Mouse (Mus musculus) leukemia stem cell, adult 10-12 weeks (primary cell): Measurements from ENCODE around the gene Zfp59. TPM values are rescaled to one million over a fixed set of nuclear protein-coding genes. Genes with fewer than 3 reads are reported as not detected.

Experiments
- polyA plus RNA-seq: library from polyadenylated mRNA; stranded (reverse); fragments of >175 nt; gene quantifications from 2 replicates; pipeline ENCODE4 v1.2.3, GENCODE M21; 2012; ENCODE audit warnings: low replicate concordance

Zfp59 gene
- polyA plus RNA-seq, result 0.15 TPM in 1 of 2 replicates, not detected in the other

DNA sequence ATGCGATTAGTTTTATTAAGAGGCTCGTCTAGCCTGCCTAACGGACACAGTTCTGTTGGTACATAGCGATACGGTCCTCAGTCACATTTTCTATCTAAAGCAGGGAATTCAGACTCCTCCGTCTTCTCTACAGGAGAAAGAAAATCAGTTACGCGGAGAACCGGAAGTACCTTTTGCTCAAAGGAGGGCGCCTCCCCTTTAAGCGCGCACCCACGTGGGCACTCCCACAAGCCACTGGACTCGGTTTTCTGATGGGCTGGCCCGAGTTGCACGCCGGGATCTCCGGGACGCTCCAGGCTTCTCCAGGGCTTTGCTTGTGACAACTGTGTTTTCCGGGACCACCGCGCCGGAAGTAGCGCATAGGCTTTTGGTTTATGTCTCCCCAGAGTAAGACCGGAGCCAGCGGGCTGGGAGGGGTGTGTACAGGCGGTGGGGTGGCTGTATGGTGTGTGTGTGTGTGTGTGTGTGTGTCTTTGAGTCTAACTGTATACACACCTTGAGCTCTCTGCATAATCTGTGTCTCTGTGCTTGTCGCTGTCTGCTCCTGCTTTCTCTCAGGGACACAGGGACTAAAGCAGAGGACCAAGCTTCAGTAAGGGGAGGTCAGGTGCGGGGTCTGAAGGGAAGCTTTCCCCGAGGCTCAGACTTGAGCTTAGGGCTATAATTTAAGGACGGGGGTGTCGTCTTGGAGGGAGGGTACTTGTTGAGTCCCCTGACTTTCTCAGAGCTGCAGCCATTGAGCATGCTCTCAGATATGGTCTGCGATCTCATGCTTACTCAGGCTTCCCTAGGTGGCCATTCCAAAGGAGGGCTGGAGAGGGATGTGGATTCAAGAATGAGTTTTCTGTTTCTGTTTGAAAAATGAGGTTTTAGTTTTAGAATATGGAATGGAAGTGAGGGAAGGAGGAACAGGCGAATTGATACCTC, at the start of gene Zfp59:
TSS of gene Zfp59 (plus strand) at position 285 of the 927 bp plus-strand sequence.

DNA sequence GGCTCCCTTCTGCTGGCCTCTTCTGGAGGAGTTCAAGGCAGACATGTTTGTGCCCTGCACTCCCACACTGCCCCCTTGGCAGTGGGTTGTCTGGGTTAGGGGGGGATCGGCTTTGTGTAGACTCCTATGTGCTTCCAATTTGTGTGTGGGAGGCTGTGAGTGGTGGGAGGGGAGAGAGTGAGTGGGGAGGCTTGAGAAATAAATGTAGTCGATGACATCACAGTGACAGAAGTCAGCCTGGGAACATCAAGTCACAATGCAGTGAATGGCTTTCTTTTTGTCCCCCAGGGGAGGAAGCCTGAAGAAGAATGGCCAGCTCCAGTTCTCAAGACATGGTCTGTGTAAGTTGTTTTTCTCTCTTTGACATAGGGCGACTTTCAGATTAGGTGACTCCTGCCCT, 31.5 kb upstream of the Zfp59 start, which contains the start of gene Zfp626:
TSS of gene Zfp626 (plus strand) at position 301 of the 400 bp plus-strand sequence.

DNA sequence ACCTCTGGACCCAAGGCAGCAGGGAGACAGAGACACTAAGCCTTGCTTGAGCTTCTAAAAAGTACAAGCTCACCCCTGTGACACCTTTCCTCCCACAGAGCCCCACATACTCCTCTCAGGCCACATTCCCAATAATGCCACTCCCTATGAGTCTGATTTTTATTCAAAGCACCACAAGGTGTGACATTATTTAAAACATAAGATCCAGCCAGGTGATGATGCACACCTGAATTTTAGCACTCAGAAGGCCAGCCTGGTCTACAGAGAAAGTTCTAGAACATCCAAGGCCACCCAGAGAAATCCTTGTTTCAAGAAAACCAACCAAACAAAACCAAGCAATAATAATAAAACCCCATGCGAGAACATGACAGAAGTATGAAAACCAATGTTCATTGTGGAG, 18.8 kb downstream of the Zfp59 start, which contains the start of gene Zfp607a:
TSS of gene Zfp607a (plus strand) at position 301 of the 400 bp plus-strand sequence.

Other genes starting within 250 kb of the Zfp59 start
- gene Akt2, start 247.1 kb upstream of the Zfp59 start, polyA plus RNA-seq, result 47.9 and 84.4 TPM in 2 replicates
- gene Ttc9b, start 184.7 kb upstream of the Zfp59 start, polyA plus RNA-seq, result not detected in 2 replicates
- gene Map3k10, start 164.0 kb upstream of the Zfp59 start, polyA plus RNA-seq, result 29.5 and 45.0 TPM in 2 replicates
- not detected in 2 replicates for gene Zfp607b, start 149.3 kb upstream of the Zfp59 start, polyA plus RNA-seq
- gene Zfp60, start 107.2 kb upstream of the Zfp59 start, polyA plus RNA-seq, result 0.36 TPM in 1 of 2 replicates, not detected in the other
- 0.09 and 0.35 TPM in 2 replicates for gene Zfp626, start 31.4 kb upstream of the Zfp59 start, polyA plus RNA-seq
- gene Zfp607a, start 18.9 kb downstream of the Zfp59 start, polyA plus RNA-seq, result 0.08 and 0.19 TPM in 2 replicates
- gene Zfp974, start 90.9 kb downstream of the Zfp59 start, polyA plus RNA-seq, result 0.05 and 0.07 TPM in 2 replicates
- gene Zfp780b, start 140.6 kb downstream of the Zfp59 start, polyA plus RNA-seq, result 0.08 and 0.44 TPM in 2 replicates
- 0.07 and 0.24 TPM in 2 replicates for gene Zfp850, start 175.5 kb downstream of the Zfp59 start, polyA plus RNA-seq
- gene Psmc4, start 211.5 kb downstream of the Zfp59 start, polyA plus RNA-seq, result 42.0 and 101 TPM in 2 replicates
- 0.05 TPM in 1 of 2 replicates, not detected in the other for gene Fcgbp, start 232.6 kb downstream of the Zfp59 start, polyA plus RNA-seq